Mouse (Mus musculus): Measurements from ENCODE around the gene Ms4a10. TPM values are rescaled to one million over a fixed set of nuclear protein-coding genes. Genes with fewer than 3 reads are reported as not detected.

Gene Ms4a10
- total and polyA plus RNA-seq, 2 experiments from 2014 or later: 0.22 TPM; not detected in 1

DNA sequence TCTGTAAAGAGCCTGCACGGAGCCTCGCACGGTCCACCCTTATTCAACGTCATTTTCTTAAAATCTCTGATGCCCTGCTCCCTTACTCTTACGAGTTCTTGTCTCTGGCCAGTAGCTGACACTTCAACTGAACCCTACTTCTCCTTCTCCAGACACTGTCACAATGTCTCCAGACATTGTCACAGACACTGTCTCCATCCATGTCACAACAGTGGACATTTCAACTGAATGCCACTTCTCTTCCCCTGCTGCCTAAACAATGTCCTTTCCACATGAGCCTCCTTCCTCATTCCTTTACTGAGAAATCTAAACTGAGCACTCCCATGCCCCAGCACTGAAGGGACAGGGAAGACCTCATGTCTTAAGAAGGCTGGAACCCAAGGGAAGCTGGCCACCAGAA lies 27.3 kb downstream of the Ms4a10 start:
- TF ChIP-seq CTCF (IDR thresholded peaks at IDR 0.05; ENCODE audit: low read depth) (no peak), EP300 (IDR thresholded peaks at IDR 0.05; ENCODE audit: low read depth) (no peak)
- Histone ChIP-seq H3K27me3 (ENCODE audit: control insufficient read depth, insufficient read depth, low read length) (no peaks in the 10 kb centered on the region), H3K4me1 (ENCODE audit: control insufficient read depth, insufficient read depth) (peaks cover 23% of the 10 kb centered on the region), H3K4me3 (ENCODE audit: low read depth, low read length) (peak overlapping the region; percentile 76; the same call in 1 of the 2 replicates), H3K27ac (ENCODE audit: low read depth) (no peak overlapping the region), H3K9me3 (replicated peaks; ENCODE audit: control insufficient read depth, low read length) (no peaks in the 10 kb centered on the region), H3K36me3 (replicated peaks; ENCODE audit: control insufficient read depth, insufficient read depth, low read length) (peaks cover 35% of the 10 kb centered on the region), H3K9ac (replicated peaks; ENCODE audit: low read depth, low read length) (peak overlapping the region; percentile 82; the same call in 1 of the 2 replicates), H3K4me2 (ENCODE audit: low read depth, low read length) (peak overlapping the region; percentile 98)
- ATAC-seq (ENCODE audit: insufficient read depth, low read depth) (no peak), DNase-seq (ENCODE audit: low spot score) (no peak)
- WGBS: 80% methylated on average over 5 of the region's 5 CpGs

DNA sequence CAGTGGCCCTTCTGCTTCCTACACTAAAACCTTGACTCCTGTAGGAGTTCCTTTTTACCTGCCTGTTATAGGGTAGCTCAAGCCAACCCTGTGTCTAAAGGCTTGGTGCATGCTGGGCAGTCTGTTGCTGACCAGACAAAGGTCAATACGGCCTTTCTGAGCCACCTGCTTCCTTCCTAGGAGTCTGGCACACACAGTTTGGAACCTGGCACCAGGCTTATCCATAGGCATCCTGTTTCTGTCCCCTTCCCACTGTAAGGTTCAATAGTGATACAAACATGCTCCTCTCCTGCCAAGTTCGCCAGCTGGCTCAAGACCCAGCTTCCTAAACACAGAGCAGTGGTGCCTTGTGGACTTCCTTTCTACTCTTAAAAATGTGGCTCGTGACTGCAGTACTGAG lies 28.0 kb downstream of the Ms4a10 start:
- Histone ChIP-seq H3K27me3 (ENCODE audit: control insufficient read depth, insufficient read depth, low read length) (no peaks in the 10 kb centered on the region), H3K36me3 (replicated peaks; ENCODE audit: control insufficient read depth, insufficient read depth, low read length) (peaks cover 39% of the 10 kb centered on the region), H3K9me3 (replicated peaks; ENCODE audit: control insufficient read depth, low read length) (no peaks in the 10 kb centered on the region), H3K4me1 (ENCODE audit: control insufficient read depth, insufficient read depth) (peaks cover 18% of the 10 kb centered on the region), H3K9ac (replicated peaks; ENCODE audit: low read depth, low read length) (no peak overlapping the region), H3K4me2 (ENCODE audit: low read depth, low read length) (no peak overlapping the region), H3K27ac (ENCODE audit: low read depth) (no peak overlapping the region), H3K4me3 (ENCODE audit: low read depth, low read length) (no peak overlapping the region)
- 65% methylated on average over 3 of the region's 3 CpGs for WGBS
- ATAC-seq (ENCODE audit: insufficient read depth, low read depth): no peak
- TF ChIP-seq CTCF (IDR thresholded peaks at IDR 0.05; ENCODE audit: low read depth) (no peak), EP300 (IDR thresholded peaks at IDR 0.05; ENCODE audit: low read depth) (no peak)
- no peak for DNase-seq (ENCODE audit: low spot score)

DNA sequence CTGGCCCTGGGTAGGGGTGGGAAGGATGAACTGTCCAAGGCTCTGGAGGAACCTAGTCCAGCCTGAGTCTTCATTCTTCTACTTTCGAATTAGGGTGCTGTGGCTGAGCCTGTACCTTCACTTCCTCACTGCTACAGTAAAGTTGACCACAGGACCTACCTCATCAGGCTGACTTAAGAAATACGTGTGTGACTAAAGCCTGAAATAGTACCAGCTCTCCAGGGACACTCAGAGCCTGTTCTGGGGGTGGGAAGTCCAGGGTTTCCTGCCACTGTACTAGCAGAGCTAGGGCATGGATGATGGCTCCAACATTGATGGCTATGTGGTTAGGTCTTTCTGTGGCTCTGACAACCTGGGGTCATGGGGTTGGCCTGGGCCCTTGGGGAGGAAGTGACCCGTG lies 30.5 kb downstream of the Ms4a10 start:
- Histone ChIP-seq H3K9ac (replicated peaks; ENCODE audit: low read depth, low read length) (no peak overlapping the region), H3K4me3 (ENCODE audit: low read depth, low read length) (no peak overlapping the region), H3K27me3 (ENCODE audit: control insufficient read depth, insufficient read depth, low read length) (no peaks in the 10 kb centered on the region), H3K27ac (ENCODE audit: low read depth) (no peak overlapping the region), H3K4me1 (ENCODE audit: control insufficient read depth, insufficient read depth) (peaks cover 28% of the 10 kb centered on the region), H3K4me2 (ENCODE audit: low read depth, low read length) (no peak overlapping the region), H3K36me3 (replicated peaks; ENCODE audit: control insufficient read depth, insufficient read depth, low read length) (peaks cover 39% of the 10 kb centered on the region), H3K9me3 (replicated peaks; ENCODE audit: control insufficient read depth, low read length) (no peaks in the 10 kb centered on the region)
- 81% methylated on average over 3 of the region's 3 CpGs for WGBS
- ATAC-seq (ENCODE audit: insufficient read depth, low read depth): no peak
- TF ChIP-seq CTCF (IDR thresholded peaks at IDR 0.05; ENCODE audit: low read depth): no peak
- TF ChIP-seq EP300 (IDR thresholded peaks at IDR 0.05; ENCODE audit: low read depth): no peak
- DNase-seq (ENCODE audit: low spot score): no peak

DNA sequence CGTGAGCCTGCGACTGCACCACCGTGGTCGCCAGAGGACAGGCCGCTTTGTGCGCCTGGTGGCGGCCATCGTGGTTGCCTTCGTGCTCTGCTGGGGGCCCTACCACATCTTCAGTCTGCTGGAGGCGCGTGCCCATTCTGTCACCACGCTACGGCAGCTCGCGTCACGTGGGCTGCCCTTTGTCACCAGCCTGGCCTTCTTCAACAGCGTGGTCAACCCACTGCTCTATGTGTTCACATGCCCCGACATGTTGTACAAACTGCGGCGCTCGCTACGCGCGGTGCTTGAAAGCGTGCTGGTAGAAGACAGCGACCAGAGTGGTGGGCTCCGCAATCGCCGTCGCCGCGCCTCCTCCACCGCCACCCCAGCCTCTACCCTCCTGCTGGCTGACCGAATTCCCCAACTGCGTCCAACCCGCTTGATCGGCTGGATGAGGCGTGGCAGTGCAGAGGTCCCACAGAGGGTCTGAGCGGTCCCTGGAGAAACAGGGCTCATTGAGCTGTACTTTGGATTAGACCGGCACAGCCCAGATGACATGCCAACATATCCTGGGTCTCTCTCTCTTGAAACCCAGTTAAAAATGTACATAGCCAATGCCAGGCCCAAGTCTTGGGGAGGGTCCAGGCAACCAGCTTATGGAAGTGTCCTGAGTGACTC lies 33.5 kb downstream of the Ms4a10 start:
- Histone ChIP-seq H3K9ac (replicated peaks; ENCODE audit: low read depth, low read length) (peak overlapping the region; percentile 45), H3K27me3 (ENCODE audit: control insufficient read depth, insufficient read depth, low read length) (no peaks in the 10 kb centered on the region), H3K4me3 (ENCODE audit: low read depth, low read length) (peak overlapping the region; percentile 31), H3K27ac (ENCODE audit: low read depth) (no peak overlapping the region), H3K36me3 (replicated peaks; ENCODE audit: control insufficient read depth, insufficient read depth, low read length) (peaks cover 37% of the 10 kb centered on the region), H3K4me1 (ENCODE audit: control insufficient read depth, insufficient read depth) (peaks cover 11% of the 10 kb centered on the region), H3K4me2 (ENCODE audit: low read depth, low read length) (peak overlapping the region; percentile 57), H3K9me3 (replicated peaks; ENCODE audit: control insufficient read depth, low read length) (no peaks in the 10 kb centered on the region)
- no peak for DNase-seq (ENCODE audit: low spot score)
- peak; percentile 33 for ATAC-seq (ENCODE audit: insufficient read depth, low read depth)
- TF ChIP-seq EP300 (IDR thresholded peaks at IDR 0.05; ENCODE audit: low read depth) (no peak), CTCF (IDR thresholded peaks at IDR 0.05; ENCODE audit: low read depth) (no peak)
- WGBS: 10% methylated on average over 40 of the region's 40 CpGs

DNA sequence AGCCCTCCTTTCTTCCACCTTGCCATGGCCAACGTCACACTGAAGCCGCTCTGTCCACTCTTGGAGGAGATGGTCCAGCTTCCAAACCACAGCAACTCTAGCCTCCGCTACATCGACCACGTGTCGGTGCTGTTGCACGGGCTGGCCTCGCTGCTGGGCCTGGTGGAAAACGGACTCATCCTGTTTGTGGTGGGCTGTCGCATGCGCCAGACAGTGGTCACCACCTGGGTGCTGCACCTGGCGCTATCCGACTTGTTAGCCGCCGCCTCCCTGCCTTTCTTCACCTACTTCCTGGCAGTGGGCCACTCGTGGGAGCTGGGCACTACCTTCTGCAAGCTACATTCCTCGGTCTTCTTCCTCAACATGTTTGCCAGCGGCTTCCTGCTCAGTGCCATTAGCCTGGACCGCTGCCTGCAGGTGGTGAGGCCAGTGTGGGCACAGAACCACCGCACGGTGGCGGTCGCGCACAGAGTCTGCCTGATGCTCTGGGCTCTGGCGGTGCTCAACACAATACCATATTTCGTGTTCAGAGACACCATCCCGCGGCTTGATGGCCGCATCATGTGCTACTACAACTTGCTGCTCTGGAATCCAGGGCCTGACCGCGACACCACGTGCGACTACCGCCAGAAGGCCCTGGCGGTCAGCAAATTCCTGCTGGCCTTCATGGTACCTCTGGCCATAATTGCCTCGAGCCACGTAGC lies 34.2 kb downstream of the Ms4a10 start:
- peak overlapping the region; percentile 31 for H3K4me3 ChIP-seq (ENCODE audit: low read depth, low read length)
- ATAC-seq (ENCODE audit: insufficient read depth, low read depth): peak; percentile 76
- 21% methylated on average over 37 of the region's 37 CpGs for WGBS

More for the DNA sequence above, 34.2 kb downstream of the Ms4a10 start:
- Histone ChIP-seq H3K4me1 (ENCODE audit: control insufficient read depth, insufficient read depth) (peaks cover 11% of the 10 kb centered on the region), H3K27ac (ENCODE audit: low read depth) (no peak overlapping the region), H3K4me2 (ENCODE audit: low read depth, low read length) (peak overlapping the region; percentile 57), H3K36me3 (replicated peaks; ENCODE audit: control insufficient read depth, insufficient read depth, low read length) (peaks cover 33% of the 10 kb centered on the region), H3K27me3 (ENCODE audit: control insufficient read depth, insufficient read depth, low read length) (no peaks in the 10 kb centered on the region), H3K9me3 (replicated peaks; ENCODE audit: control insufficient read depth, low read length) (no peaks in the 10 kb centered on the region), H3K9ac (replicated peaks; ENCODE audit: low read depth, low read length) (peak overlapping the region; percentile 45)
- peak; percentile 51 for DNase-seq (ENCODE audit: low spot score)
- peak; percentile 77 for TF ChIP-seq CTCF (IDR thresholded peaks at IDR 0.05; ENCODE audit: low read depth)
- TF ChIP-seq EP300 (IDR thresholded peaks at IDR 0.05; ENCODE audit: low read depth): no peak
